Mouse (Mus musculus): ENCODE data around the gene Tpcn2. TPM values are rescaled to one million over a fixed set of nuclear protein-coding genes. Genes with fewer than 3 reads are reported as not detected.
A peak's percentile ranks its signal among the peaks of the same experiment; 100 is the strongest.

Tpcn2 gene
- polyA plus RNA-seq, 1 experiment from 2014 or later = 2.1 TPM

GRCm38 (mm10) chr7:145197042-145197441 is 86.8 kb downstream of the Tpcn2 start:
- Histone ChIP-seq H3K4me1 (ENCODE audit: control insufficient read depth, insufficient read depth, low read length) (peaks cover 35% of the 10 kb centered on the region), H3K27ac (ENCODE audit: low read depth, low read length) (0 out of 2 replicates have a peak overlapping the region, but pooled peaks have one; percentile 90), H3K4me2 (no peak overlapping the region), H3K36me3 (ENCODE audit: control insufficient read depth, insufficient read depth, low read length) (no peaks in the 10 kb centered on the region), H3K9ac (ENCODE audit: low read depth, low read length) (no peak overlapping the region), H3K27me3 (ENCODE audit: control insufficient read depth, insufficient read depth, low read length) (no peaks in the 10 kb centered on the region), H3K4me3 (ENCODE audit: low read depth, low read length) (no peak overlapping the region), H3K9me3 (replicated peaks; ENCODE audit: control insufficient read depth, low read length) (no peaks in the 10 kb centered on the region)
- 72% methylated on average over 3 of the region's 3 CpGs for WGBS (ENCODE audit: insufficient replicate concordance)
- ATAC-seq (replicated peaks; ENCODE audit: insufficient number of reproducible peaks, low FRiP score, low TSS enrichment) = no peak

DNA sequence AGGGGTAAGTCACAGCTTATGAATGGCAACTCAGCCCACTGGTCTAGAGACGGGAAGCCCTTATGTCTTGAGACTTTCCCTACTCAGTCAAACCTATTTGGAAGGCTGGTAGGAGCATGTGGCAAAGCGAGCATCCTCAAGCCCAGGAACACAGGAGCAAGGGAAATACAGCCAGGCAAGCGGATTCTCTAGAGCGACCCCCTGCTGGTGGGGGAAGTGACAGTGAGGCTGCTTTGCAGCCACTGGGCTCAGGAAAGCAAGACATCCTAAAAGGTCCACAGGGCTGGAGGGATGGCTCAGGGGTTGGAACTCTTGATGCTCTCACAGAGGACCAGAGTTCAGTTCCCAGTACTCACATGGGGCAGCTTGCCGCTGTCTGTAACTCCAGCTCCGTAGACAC is 87.5 kb downstream of the Tpcn2 start:
- Histone ChIP-seq H3K36me3 (ENCODE audit: control insufficient read depth, insufficient read depth, low read length) (no peaks in the 10 kb centered on the region), H3K4me3 (ENCODE audit: low read depth, low read length) (no peak overlapping the region), H3K4me2 (no peak overlapping the region), H3K4me1 (ENCODE audit: control insufficient read depth, insufficient read depth, low read length) (peaks cover 35% of the 10 kb centered on the region), H3K9ac (ENCODE audit: low read depth, low read length) (no peak overlapping the region), H3K27ac (ENCODE audit: low read depth, low read length) (no peak overlapping the region), H3K27me3 (ENCODE audit: control insufficient read depth, insufficient read depth, low read length) (no peaks in the 10 kb centered on the region), H3K9me3 (replicated peaks; ENCODE audit: control insufficient read depth, low read length) (no peaks in the 10 kb centered on the region)
- 80% methylated on average over 6 of the region's 6 CpGs for WGBS (ENCODE audit: insufficient replicate concordance)
- no peak for ATAC-seq (replicated peaks; ENCODE audit: insufficient number of reproducible peaks, low FRiP score, low TSS enrichment)

GRCm38 (mm10) chr7:145195186-145195927 is 88.5 kb downstream of the Tpcn2 start:
- H3K9me3 ChIP-seq (replicated peaks; ENCODE audit: control insufficient read depth, low read length) = no peaks in the 10 kb centered on the region
- H3K4me2 ChIP-seq = no peak overlapping the region
- no peak overlapping the region for H3K4me3 ChIP-seq (ENCODE audit: low read depth, low read length)
- H3K9ac ChIP-seq (ENCODE audit: low read depth, low read length) = no peak overlapping the region; the same call in 1 of the 2 replicates
- H3K27me3 ChIP-seq (ENCODE audit: control insufficient read depth, insufficient read depth, low read length) = no peaks in the 10 kb centered on the region
- no peak for ATAC-seq (replicated peaks; ENCODE audit: insufficient number of reproducible peaks, low FRiP score, low TSS enrichment)
- WGBS (ENCODE audit: insufficient replicate concordance) = 54% methylated on average over 5 of the region's 5 CpGs
- no peaks in the 10 kb centered on the region for H3K36me3 ChIP-seq (ENCODE audit: control insufficient read depth, insufficient read depth, low read length)
- H3K27ac ChIP-seq (ENCODE audit: low read depth, low read length) = peak overlapping the region; percentile 3; the same call in 1 of the 2 replicates
- H3K4me1 ChIP-seq (ENCODE audit: control insufficient read depth, insufficient read depth, low read length) = peaks cover 35% of the 10 kb centered on the region

- no peak; the same call in 1 of the 2 replicates for ATAC-seq (replicated peaks; ENCODE audit: insufficient number of reproducible peaks, low FRiP score, low TSS enrichment)
- WGBS (ENCODE audit: insufficient replicate concordance) = 48% methylated on average over 3 of the region's 3 CpGs
Measured at GRCm38 (mm10) chr7:145194455-145195161, 89.2 kb downstream of the Tpcn2 start.

GRCm38 (mm10) chr7:145192836-145193235 is 91.0 kb downstream of the Tpcn2 start:
- Histone ChIP-seq H3K4me3 (ENCODE audit: low read depth, low read length) (no peak overlapping the region), H3K27me3 (ENCODE audit: control insufficient read depth, insufficient read depth, low read length) (no peaks in the 10 kb centered on the region), H3K27ac (ENCODE audit: low read depth, low read length) (no peak overlapping the region), H3K9me3 (replicated peaks; ENCODE audit: control insufficient read depth, low read length) (no peaks in the 10 kb centered on the region), H3K4me1 (ENCODE audit: control insufficient read depth, insufficient read depth, low read length) (peaks cover 27% of the 10 kb centered on the region), H3K36me3 (ENCODE audit: control insufficient read depth, insufficient read depth, low read length) (no peaks in the 10 kb centered on the region), H3K9ac (ENCODE audit: low read depth, low read length) (no peak overlapping the region), H3K4me2 (no peak overlapping the region)
- ATAC-seq (replicated peaks; ENCODE audit: insufficient number of reproducible peaks, low FRiP score, low TSS enrichment) = no peak
- 72% methylated on average over 6 of the region's 6 CpGs for whole genome bisulfite sequencing (ENCODE audit: insufficient replicate concordance)

More at GRCm38 (mm10) chr7:145194455-145195161, 89.2 kb downstream of the Tpcn2 start:
- no peaks in the 10 kb centered on the region for H3K9me3 ChIP-seq (replicated peaks; ENCODE audit: control insufficient read depth, low read length)
- H3K27me3 ChIP-seq (ENCODE audit: control insufficient read depth, insufficient read depth, low read length) = no peaks in the 10 kb centered on the region
- no peak overlapping the region for H3K4me3 ChIP-seq (ENCODE audit: low read depth, low read length)
- peak overlapping the region; percentile 22; the same call in 1 of the 2 replicates for H3K27ac ChIP-seq (ENCODE audit: low read depth, low read length)
- no peaks in the 10 kb centered on the region for H3K36me3 ChIP-seq (ENCODE audit: control insufficient read depth, insufficient read depth, low read length)
- no peak overlapping the region for H3K4me2 ChIP-seq
- peaks cover 35% of the 10 kb centered on the region for H3K4me1 ChIP-seq (ENCODE audit: control insufficient read depth, insufficient read depth, low read length)
- no peak overlapping the region for H3K9ac ChIP-seq (ENCODE audit: low read depth, low read length)

- ATAC-seq (replicated peaks; ENCODE audit: insufficient number of reproducible peaks, low FRiP score, low TSS enrichment) = no peak
Measured at GRCm38 (mm10) chr7:145190520-145190919, 93.3 kb downstream of the Tpcn2 start.

DNA sequence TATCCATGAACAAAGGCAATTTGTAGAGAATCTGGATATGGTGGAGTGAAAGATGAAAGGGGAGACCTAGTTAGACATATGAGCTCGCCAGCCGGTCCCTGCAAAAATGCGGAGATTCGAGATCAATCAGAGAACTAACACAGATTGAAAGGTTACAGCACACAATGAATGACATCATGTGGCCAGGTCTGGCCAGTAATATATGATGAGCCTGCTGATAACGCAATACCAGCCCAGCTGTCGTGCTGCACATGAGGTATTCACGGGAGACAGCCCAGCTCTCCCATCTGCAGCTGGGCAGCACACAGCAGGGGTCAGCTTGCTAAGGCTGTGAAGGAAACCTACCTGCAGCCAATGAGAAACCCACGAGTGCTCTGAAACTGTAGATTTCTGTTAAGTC is 94.5 kb downstream of the Tpcn2 start:
- Histone ChIP-seq H3K27ac (ENCODE audit: low read depth, low read length) (no peak overlapping the region), H3K4me1 (ENCODE audit: control insufficient read depth, insufficient read depth, low read length) (peaks cover 10% of the 10 kb centered on the region), H3K36me3 (ENCODE audit: control insufficient read depth, insufficient read depth, low read length) (no peaks in the 10 kb centered on the region), H3K4me3 (ENCODE audit: low read depth, low read length) (no peak overlapping the region), H3K9ac (ENCODE audit: low read depth, low read length) (no peak overlapping the region), H3K4me2 (no peak overlapping the region), H3K9me3 (replicated peaks; ENCODE audit: control insufficient read depth, low read length) (no peaks in the 10 kb centered on the region), H3K27me3 (ENCODE audit: control insufficient read depth, insufficient read depth, low read length) (no peaks in the 10 kb centered on the region)
- 44% methylated on average over 8 of the region's 8 CpGs for WGBS (ENCODE audit: insufficient replicate concordance)
- ATAC-seq (replicated peaks; ENCODE audit: insufficient number of reproducible peaks, low FRiP score, low TSS enrichment) = no peak

More at GRCm38 (mm10) chr7:145190520-145190919, 93.3 kb downstream of the Tpcn2 start:
- Histone ChIP-seq H3K9me3 (replicated peaks; ENCODE audit: control insufficient read depth, low read length) (no peaks in the 10 kb centered on the region), H3K4me1 (ENCODE audit: control insufficient read depth, insufficient read depth, low read length) (peaks cover 18% of the 10 kb centered on the region), H3K27me3 (ENCODE audit: control insufficient read depth, insufficient read depth, low read length) (no peaks in the 10 kb centered on the region), H3K4me3 (ENCODE audit: low read depth, low read length) (no peak overlapping the region), H3K4me2 (no peak overlapping the region), H3K36me3 (ENCODE audit: control insufficient read depth, insufficient read depth, low read length) (no peaks in the 10 kb centered on the region), H3K9ac (ENCODE audit: low read depth, low read length) (no peak overlapping the region), H3K27ac (ENCODE audit: low read depth, low read length) (no peak overlapping the region)

GRCm38 (mm10) chr7:145187802-145188201 is 96.0 kb downstream of the Tpcn2 start:
- Histone ChIP-seq H3K9me3 (replicated peaks; ENCODE audit: control insufficient read depth, low read length) (no peaks in the 10 kb centered on the region), H3K36me3 (ENCODE audit: control insufficient read depth, insufficient read depth, low read length) (no peaks in the 10 kb centered on the region), H3K4me2 (no peak overlapping the region), H3K27ac (ENCODE audit: low read depth, low read length) (no peak overlapping the region), H3K4me1 (ENCODE audit: control insufficient read depth, insufficient read depth, low read length) (0 out of 2 replicates have a peak, but pooled peaks cover 4% of the 10 kb centered on the region), H3K9ac (ENCODE audit: low read depth, low read length) (no peak overlapping the region), H3K4me3 (ENCODE audit: low read depth, low read length) (no peak overlapping the region), H3K27me3 (ENCODE audit: control insufficient read depth, insufficient read depth, low read length) (no peaks in the 10 kb centered on the region)
- no peak for ATAC-seq (replicated peaks; ENCODE audit: insufficient number of reproducible peaks, low FRiP score, low TSS enrichment)
- WGBS (ENCODE audit: insufficient replicate concordance) = 57% methylated on average over 3 of the region's 3 CpGs
